Mouse (Mus musculus): ENCODE results near the gene Zfp12. TPM values are rescaled to one million over a fixed set of nuclear protein-coding genes. Genes with fewer than 3 reads are reported as not detected.
A peak's percentile ranks its signal among the peaks of the same experiment; 100 is the strongest.

The Zfp12 gene
- total and polyA plus RNA-seq, 2 experiments from 2014 or later, result 11.8 to 31.1 TPM

DNA sequence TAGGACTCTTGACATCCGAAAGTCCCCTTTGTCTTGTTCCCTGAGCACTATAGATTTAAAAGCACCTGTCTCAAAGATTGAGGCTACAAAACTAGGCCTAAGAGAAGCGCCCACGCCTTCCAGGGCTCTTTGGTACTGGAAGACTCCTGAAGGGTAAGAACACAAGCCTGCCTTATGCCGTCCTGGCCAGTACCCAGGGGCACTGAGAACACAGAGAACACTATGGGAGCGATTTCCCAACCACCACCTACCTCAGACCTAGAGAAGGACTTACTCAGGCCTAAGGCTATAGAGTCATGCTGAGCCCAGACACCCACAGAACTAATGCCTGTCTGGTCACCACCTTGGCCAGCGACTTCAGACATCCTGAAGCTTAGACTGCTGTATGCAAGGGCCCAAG lies 31.8 kb downstream of the Zfp12 start:
- Histone ChIP-seq H3K4me2 (ENCODE audit: low read depth, low read length, poor library complexity, severe bottlenecking) (no peak overlapping the region), H3K9me3 (ENCODE audit: low read length) (no peaks in the 10 kb centered on the region), H3K9ac (replicated peaks; ENCODE audit: low read length, poor library complexity, severe bottlenecking) (no peak overlapping the region), H3K4me1 (ENCODE audit: insufficient read depth, low read length) (peaks cover 6% of the 10 kb centered on the region; the same call in 1 of the 2 replicates), H3K4me3 (ENCODE audit: low read depth, low read length) (no peak overlapping the region), H3K27me3 (ENCODE audit: insufficient read depth, low read length) (no peaks in the 10 kb centered on the region), H3K36me3 (ENCODE audit: insufficient read depth, low read length) (peaks cover 29% of the 10 kb centered on the region), H3K27ac (ENCODE audit: low read depth, low read length) (no peak overlapping the region)
- TF ChIP-seq CTCF (IDR thresholded peaks at IDR 0.05), result no peak
- ATAC-seq (ENCODE audit: low FRiP score) (no peak), DNase-seq (ENCODE audit: low spot score) (no peak)
- 88% methylated on average over 6 of the region's 6 CpGs for WGBS

DNA sequence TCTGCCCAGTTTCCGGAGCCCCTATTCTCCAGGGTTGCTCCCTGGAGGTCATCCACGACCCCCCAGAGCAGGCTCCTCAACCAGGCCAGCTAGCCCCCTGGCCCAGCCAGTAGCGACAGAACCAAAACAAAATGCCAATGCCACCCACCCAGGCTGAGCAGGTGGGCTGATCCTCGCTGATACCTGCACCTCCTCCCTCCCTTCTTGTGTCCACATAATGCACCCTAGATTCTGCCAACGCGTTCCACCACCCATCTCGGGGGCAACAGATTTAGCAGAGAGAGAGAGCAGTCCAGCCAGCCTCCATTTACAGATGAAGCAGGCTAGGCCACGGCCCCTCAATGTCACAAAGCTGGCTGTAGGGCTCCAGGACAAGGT lies 34.0 kb downstream of the Zfp12 start:
- WGBS, result 15% methylated on average over 8 of the region's 8 CpGs
- no peak for TF ChIP-seq CTCF (IDR thresholded peaks at IDR 0.05)

DNA sequence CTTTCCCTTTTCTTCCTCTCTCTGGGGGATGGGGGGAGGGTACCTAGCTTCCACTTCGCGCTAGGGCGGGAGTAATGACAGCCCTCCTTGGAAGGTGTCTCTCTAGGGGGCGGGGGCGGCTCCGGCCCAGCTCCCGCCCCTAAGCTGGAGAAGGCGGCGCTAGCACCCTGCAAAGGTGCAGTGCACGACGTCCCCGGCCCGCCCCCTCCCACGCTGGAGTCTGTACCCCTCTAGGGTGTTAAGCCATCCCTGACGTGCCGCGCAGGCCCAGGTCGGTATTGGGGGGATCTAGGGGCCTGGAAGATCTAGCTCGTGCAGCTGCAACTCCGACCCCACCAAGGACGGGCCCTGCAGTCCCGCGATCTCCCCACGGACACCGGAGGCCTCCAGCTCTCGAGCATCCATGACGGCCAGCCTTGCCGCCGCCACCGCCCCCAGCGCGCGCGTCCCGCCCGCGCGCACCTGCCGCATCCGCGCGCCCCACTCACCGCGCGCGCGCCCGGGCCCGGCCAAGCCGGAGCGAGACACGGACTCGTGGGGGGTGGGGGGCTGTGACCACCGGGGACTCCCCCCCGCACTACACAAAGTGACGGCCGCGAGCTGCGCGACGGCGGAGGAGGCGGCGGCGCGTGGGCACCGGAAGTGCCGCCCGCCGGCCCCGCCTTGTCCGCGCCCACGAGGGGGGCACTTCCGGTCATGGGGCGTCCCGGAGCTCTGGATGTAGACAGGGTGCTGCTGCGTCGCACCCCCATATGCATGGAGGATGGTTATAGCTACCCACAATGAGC lies 34.6 kb downstream of the Zfp12 start, which contains the start of gene Zfp316:
Gene Zfp316 (minus strand): TSS at position 660 of the 788 bp plus-strand sequence.
- ATAC-seq (ENCODE audit: low FRiP score) (peak; percentile 85), DNase-seq (ENCODE audit: low spot score) (peak; percentile 84)
- Histone ChIP-seq H3K27me3 (ENCODE audit: insufficient read depth, low read length) (no peaks in the 10 kb centered on the region), H3K4me2 (ENCODE audit: low read depth, low read length, poor library complexity, severe bottlenecking) (peak within 1 kb of the TSS; percentile 64), H3K9ac (replicated peaks; ENCODE audit: low read length, poor library complexity, severe bottlenecking) (peak within 1 kb of the TSS; percentile 95), H3K27ac (ENCODE audit: low read depth, low read length) (peak within 1 kb of the TSS; percentile 80), H3K36me3 (ENCODE audit: insufficient read depth, low read length) (0 out of 2 replicates have a peak, but pooled peaks cover 2% of the 10 kb centered on the region), H3K4me3 (ENCODE audit: low read depth, low read length) (peak within 1 kb of the TSS; percentile 84), H3K4me1 (ENCODE audit: insufficient read depth, low read length) (peaks cover 6% of the 10 kb centered on the region; the same call in 1 of the 2 replicates), H3K9me3 (ENCODE audit: low read length) (no peaks in the 10 kb centered on the region)
- TF ChIP-seq CTCF (IDR thresholded peaks at IDR 0.05), result no peak; the same call in 1 of the 2 replicates
- under 1% methylated on average over 48 of the region's 79 CpGs for WGBS

More for the DNA sequence above, 34.0 kb downstream of the Zfp12 start:
- H3K9ac ChIP-seq (replicated peaks; ENCODE audit: low read length, poor library complexity, severe bottlenecking), result peak overlapping the region; percentile 95
- ATAC-seq (ENCODE audit: low FRiP score), result no peak; the same call in 1 of the 2 replicates
- H3K9me3 ChIP-seq (ENCODE audit: low read length), result no peaks in the 10 kb centered on the region
- H3K36me3 ChIP-seq (ENCODE audit: insufficient read depth, low read length), result peaks cover 7% of the 10 kb centered on the region; the same call in 1 of the 2 replicates
- no peak for DNase-seq (ENCODE audit: low spot score)
- peak overlapping the region; percentile 80 for H3K27ac ChIP-seq (ENCODE audit: low read depth, low read length)
- no peaks in the 10 kb centered on the region for H3K27me3 ChIP-seq (ENCODE audit: insufficient read depth, low read length)
- H3K4me1 ChIP-seq (ENCODE audit: insufficient read depth, low read length), result peaks cover 6% of the 10 kb centered on the region; the same call in 1 of the 2 replicates
- peak overlapping the region; percentile 84 for H3K4me3 ChIP-seq (ENCODE audit: low read depth, low read length)
- H3K4me2 ChIP-seq (ENCODE audit: low read depth, low read length, poor library complexity, severe bottlenecking), result peak overlapping the region; percentile 64

DNA sequence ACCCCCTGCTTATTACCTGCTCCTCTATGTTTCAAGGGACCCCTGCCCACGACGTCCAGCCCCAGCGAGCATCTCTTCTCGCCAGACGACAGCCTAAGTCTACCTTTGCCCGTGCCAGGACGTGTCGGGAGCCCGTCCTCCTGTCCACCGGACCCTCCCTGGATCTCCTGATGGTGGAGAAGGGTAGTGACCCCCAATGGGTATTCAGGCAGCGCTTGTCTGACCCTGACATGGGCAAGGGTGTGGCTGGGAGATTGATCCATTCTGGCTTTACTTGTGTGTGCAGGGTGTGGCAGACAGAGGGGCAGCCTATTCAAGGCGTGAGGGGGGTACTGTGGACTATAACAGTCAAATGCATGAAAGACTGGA lies 35.2 kb downstream of the Zfp12 start:
- TF ChIP-seq CTCF (IDR thresholded peaks at IDR 0.05), result 0 out of 2 replicates have a peak, but pooled peaks have one; percentile 11
- Histone ChIP-seq H3K27ac (ENCODE audit: low read depth, low read length) (peak overlapping the region; percentile 80), H3K9ac (replicated peaks; ENCODE audit: low read length, poor library complexity, severe bottlenecking) (peak overlapping the region; percentile 95), H3K4me2 (ENCODE audit: low read depth, low read length, poor library complexity, severe bottlenecking) (peak overlapping the region; percentile 64), H3K36me3 (ENCODE audit: insufficient read depth, low read length) (no peaks in the 10 kb centered on the region), H3K9me3 (ENCODE audit: low read length) (no peaks in the 10 kb centered on the region), H3K4me3 (ENCODE audit: low read depth, low read length) (peak overlapping the region; percentile 84), H3K4me1 (ENCODE audit: insufficient read depth, low read length) (peaks cover 6% of the 10 kb centered on the region; the same call in 1 of the 2 replicates), H3K27me3 (ENCODE audit: insufficient read depth, low read length) (no peaks in the 10 kb centered on the region)
- ATAC-seq (ENCODE audit: low FRiP score), result no peak; the same call in 1 of the 2 replicates
- no peak for DNase-seq (ENCODE audit: low spot score)
- 4% methylated on average over 12 of the region's 12 CpGs for WGBS

DNA sequence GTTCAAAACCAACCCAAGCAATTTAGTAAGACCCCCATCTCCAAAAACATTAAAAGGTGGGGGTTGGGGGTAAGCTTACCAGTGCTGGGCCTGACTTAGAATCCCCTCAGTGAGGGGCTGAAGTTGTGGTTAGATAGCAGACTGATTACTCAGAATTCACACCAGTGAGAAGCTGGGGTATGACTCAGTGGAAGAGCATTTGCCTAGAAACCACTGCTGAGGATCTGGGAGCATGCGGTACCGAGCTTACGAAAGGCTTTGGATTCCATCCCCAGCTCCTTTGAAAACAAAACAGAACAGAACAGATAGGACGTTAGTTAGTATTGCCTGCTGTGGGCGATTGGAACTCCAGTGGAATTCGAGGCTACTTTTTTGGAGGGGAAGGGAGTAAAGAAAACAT lies 36.7 kb downstream of the Zfp12 start:
- H3K9me3 ChIP-seq (ENCODE audit: low read length), result no peaks in the 10 kb centered on the region
- TF ChIP-seq CTCF (IDR thresholded peaks at IDR 0.05), result no peak
- H3K27me3 ChIP-seq (ENCODE audit: insufficient read depth, low read length), result no peaks in the 10 kb centered on the region
- no peak overlapping the region for H3K9ac ChIP-seq (replicated peaks; ENCODE audit: low read length, poor library complexity, severe bottlenecking)
- peaks cover 6% of the 10 kb centered on the region; the same call in 1 of the 2 replicates for H3K4me1 ChIP-seq (ENCODE audit: insufficient read depth, low read length)
- no peak for DNase-seq (ENCODE audit: low spot score)
- no peaks in the 10 kb centered on the region for H3K36me3 ChIP-seq (ENCODE audit: insufficient read depth, low read length)
- no peak for ATAC-seq (ENCODE audit: low FRiP score)
- H3K4me3 ChIP-seq (ENCODE audit: low read depth, low read length), result no peak overlapping the region
- no peak overlapping the region for H3K4me2 ChIP-seq (ENCODE audit: low read depth, low read length, poor library complexity, severe bottlenecking)
- no peak overlapping the region for H3K27ac ChIP-seq (ENCODE audit: low read depth, low read length)
- WGBS, result 91% methylated on average over 6 of the region's 6 CpGs

DNA sequence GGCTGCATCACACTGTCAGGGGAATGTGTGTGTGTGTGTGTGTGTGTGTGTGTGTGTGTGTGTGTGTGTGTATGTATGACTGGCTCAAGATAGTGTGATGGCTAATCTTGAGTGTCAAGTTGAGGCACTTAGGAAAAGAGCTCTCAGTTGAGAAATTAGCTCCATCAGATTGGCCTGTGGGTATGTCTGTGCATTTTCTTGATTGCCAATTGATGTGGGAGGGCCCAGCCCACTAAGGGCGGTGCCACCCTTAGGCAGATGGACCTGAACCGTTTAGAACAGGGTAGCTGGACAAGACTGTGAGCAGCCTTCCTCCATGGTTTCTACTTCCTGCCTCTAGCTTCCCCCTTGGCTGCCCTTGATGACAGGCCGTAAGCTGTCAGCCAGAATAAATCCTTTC lies 37.1 kb downstream of the Zfp12 start:
- no peaks in the 10 kb centered on the region for H3K9me3 ChIP-seq (ENCODE audit: low read length)
- peaks cover 6% of the 10 kb centered on the region; the same call in 1 of the 2 replicates for H3K4me1 ChIP-seq (ENCODE audit: insufficient read depth, low read length)
- WGBS, result 81% methylated on average over 3 of the region's 3 CpGs
- no peaks in the 10 kb centered on the region for H3K27me3 ChIP-seq (ENCODE audit: insufficient read depth, low read length)
- no peak for TF ChIP-seq CTCF (IDR thresholded peaks at IDR 0.05)
- H3K27ac ChIP-seq (ENCODE audit: low read depth, low read length), result no peak overlapping the region
- H3K9ac ChIP-seq (replicated peaks; ENCODE audit: low read length, poor library complexity, severe bottlenecking), result no peak overlapping the region
- H3K4me3 ChIP-seq (ENCODE audit: low read depth, low read length), result no peak overlapping the region
- no peaks in the 10 kb centered on the region for H3K36me3 ChIP-seq (ENCODE audit: insufficient read depth, low read length)
- ATAC-seq (ENCODE audit: low FRiP score) (no peak), DNase-seq (ENCODE audit: low spot score) (no peak)
- no peak overlapping the region for H3K4me2 ChIP-seq (ENCODE audit: low read depth, low read length, poor library complexity, severe bottlenecking)
